ENCODE assay signal across 9 mouse cellular contexts in genomic region chr10:93485055-93485691, GRCm38 (mm10). TPM values are rescaled to one million over a fixed set of nuclear protein-coding genes. Genes with fewer than 3 reads are reported as not detected.
DNase-seq lines count a peak whose midpoint lies in the region; ATAC-seq and TF ChIP-seq lines count a peak whose summit lies in the region.
"Had no signal": no experiment of that assay in that cellular context is flagged by ENCODE, and none has a peak within 500 bp of the region (broad histone marks: within the 10 kb centered on the region; RNA-seq: fewer than 3 reads in every experiment).

No protein-coding gene starts in this region.

- 77% methylated on average over 8 of the region's 8 CpGs for WGBS in heart, embryonic 11.5 days (ENCODE audit: insufficient replicate concordance)
- 83% methylated on average over 8 of the region's 8 CpGs for WGBS in limb, embryonic 14.5 days
- WGBS in neural tube, embryonic 14.5 days = 87% methylated on average over 8 of the region's 8 CpGs

- no peak for TF ChIP-seq POLR2A in ES-Bruce4 (IDR thresholded peaks at IDR 0.05; ENCODE audit: insufficient read depth, low read length)
- TF ChIP-seq POLR2A in limb, embryonic 14.5 days (IDR thresholded peaks at IDR 0.05; ENCODE audit: borderline replicate concordance, extremely low read depth, insufficient read depth, insufficient read length) = no peak

- intact Hi-C loops in heart, postnatal 14 days (cut with DNase I) = loop anchor here (2.0 kb wide), 1 partner anchor 92 kb away; no protein-coding TSS in a partner anchor

- 0 out of 2 replicates have a peak, but pooled peaks have one; percentile 56 for ATAC-seq in heart, embryonic 11.5 days (replicated peaks; ENCODE audit: insufficient number of reproducible peaks, low FRiP score, low TSS enrichment)
- ATAC-seq in cerebellum, adult (ENCODE audit: insufficient number of reproducible peaks, low FRiP score, low TSS enrichment) = peak; percentile 87
- 0 out of 2 replicates have a peak, but pooled peaks have one; percentile 47 for ATAC-seq in limb, embryonic 14.5 days (ENCODE audit: low FRiP score, low read depth)
- ATAC-seq in neural tube, embryonic 14.5 days (ENCODE audit: low read depth) = 0 out of 2 replicates have a peak, but pooled peaks have one; percentile 44

- no peak overlapping the region for H3K27ac ChIP-seq in heart, embryonic 11.5 days (ENCODE audit: low read depth, low read length)
- H3K27ac ChIP-seq in ES-Bruce4 (ENCODE audit: insufficient read depth, low read length) = no peak overlapping the region
- no peak overlapping the region for H3K27ac ChIP-seq in limb, embryonic 14.5 days (replicated peaks; ENCODE audit: low read depth, low read length)
- H3K27ac ChIP-seq in neural tube, embryonic 14.5 days (ENCODE audit: low read depth, low read length) = no peak overlapping the region
- H3K27ac ChIP-seq: midbrain, embryonic 12.5 days had no signal

- H3K4me3 ChIP-seq in heart, embryonic 11.5 days (ENCODE audit: low read depth, low read length) = no peak overlapping the region
- no peak overlapping the region for H3K4me3 ChIP-seq in ES-Bruce4 (ENCODE audit: low read depth, low read length)
- no peak overlapping the region for H3K4me3 ChIP-seq in limb, embryonic 14.5 days (replicated peaks; ENCODE audit: low read length)
- H3K4me3 ChIP-seq in neural tube, embryonic 14.5 days (ENCODE audit: low read depth, low read length) = no peak overlapping the region
- H3K4me3 ChIP-seq: midbrain, embryonic 12.5 days had no signal

- H3K9ac ChIP-seq in heart, embryonic 11.5 days (ENCODE audit: low read depth, low read length) = no peak overlapping the region
- no peak overlapping the region for H3K9ac ChIP-seq in ES-Bruce4 (ENCODE audit: low read depth, poor library complexity, severe bottlenecking)
- H3K9ac ChIP-seq in limb, embryonic 14.5 days (ENCODE audit: low read depth, low read length, severe bottlenecking) = no peak overlapping the region
- no peak overlapping the region for H3K9ac ChIP-seq in neural tube, embryonic 14.5 days (replicated peaks; ENCODE audit: low read depth, low read length)
- H3K9ac ChIP-seq: midbrain, embryonic 12.5 days had no signal

- peak; percentile 94 for TF ChIP-seq CTCF in ES-Bruce4 (IDR thresholded peaks at IDR 0.05; ENCODE audit: low read depth, low read length)

- no peaks in the 10 kb centered on the region for H3K9me3 ChIP-seq in heart, embryonic 11.5 days (replicated peaks; ENCODE audit: control insufficient read depth, low read length)
- no peaks in the 10 kb centered on the region for H3K9me3 ChIP-seq in ES-Bruce4 (replicated peaks; ENCODE audit: control insufficient read depth, insufficient read depth, low read length, poor library complexity, severe bottlenecking)
- H3K9me3 ChIP-seq in limb, embryonic 14.5 days (ENCODE audit: control insufficient read depth, low read length) = no peaks in the 10 kb centered on the region
- no peaks in the 10 kb centered on the region for H3K9me3 ChIP-seq in neural tube, embryonic 14.5 days (ENCODE audit: control insufficient read depth, low read length)
- H3K9me3 ChIP-seq: midbrain, embryonic 12.5 days had no signal

- no peak for DNase-seq in heart, adult 9 months (ENCODE audit: low spot score in 2 of 2)
- peak; percentile 20 to 39 for DNase-seq in heart, postnatal 14 days
- DNase-seq in limb, embryonic 14.5 days (ENCODE audit: low spot score) = no peak
- no peak for DNase-seq in layer of hippocampus, adult 9-11 months

- H3K27me3 ChIP-seq in heart, embryonic 11.5 days (ENCODE audit: control insufficient read depth, insufficient read depth, low read length) = peaks cover 2% of the 10 kb centered on the region; the same call in 1 of the 2 replicates
- H3K27me3 ChIP-seq in ES-Bruce4 (ENCODE audit: control insufficient read depth, insufficient read depth, low read length, poor library complexity, severe bottlenecking) = no peaks in the 10 kb centered on the region
- no peaks in the 10 kb centered on the region for H3K27me3 ChIP-seq in limb, embryonic 14.5 days (ENCODE audit: control insufficient read depth, insufficient read depth, low read length)
- H3K27me3 ChIP-seq in neural tube, embryonic 14.5 days (ENCODE audit: control insufficient read depth, insufficient read depth, low read length) = no peaks in the 10 kb centered on the region

- H3K4me2 ChIP-seq in heart, embryonic 11.5 days = no peak overlapping the region
- H3K4me2 ChIP-seq in limb, embryonic 14.5 days (replicated peaks; ENCODE audit: low read depth, low read length, severe bottlenecking) = no peak overlapping the region
- no peak overlapping the region for H3K4me2 ChIP-seq in neural tube, embryonic 14.5 days (ENCODE audit: low read depth, low read length)
- H3K4me2 ChIP-seq: midbrain, embryonic 12.5 days had no signal

- H3K4me1 ChIP-seq in heart, embryonic 11.5 days (ENCODE audit: control insufficient read depth, insufficient read depth, low read length) = no peaks in the 10 kb centered on the region
- peaks cover 3% of the 10 kb centered on the region for H3K4me1 ChIP-seq in ES-Bruce4 (ENCODE audit: control insufficient read depth, insufficient read depth, low read length)
- no peaks in the 10 kb centered on the region for H3K4me1 ChIP-seq in limb, embryonic 14.5 days (ENCODE audit: control insufficient read depth, insufficient read depth, low read length)
- no peaks in the 10 kb centered on the region for H3K4me1 ChIP-seq in neural tube, embryonic 14.5 days (ENCODE audit: control insufficient read depth, insufficient read depth, low read length)

- peaks cover 16% of the 10 kb centered on the region for H3K36me3 ChIP-seq in heart, embryonic 11.5 days (ENCODE audit: control insufficient read depth, insufficient read depth, low read length)
- peaks cover 12% of the 10 kb centered on the region for H3K36me3 ChIP-seq in ES-Bruce4 (ENCODE audit: control insufficient read depth, insufficient read depth, low read length, poor library complexity, severe bottlenecking)
- H3K36me3 ChIP-seq in limb, embryonic 14.5 days (ENCODE audit: control insufficient read depth, insufficient read depth, low read length) = peaks cover 50% of the 10 kb centered on the region
- peaks cover 21% of the 10 kb centered on the region for H3K36me3 ChIP-seq in neural tube, embryonic 14.5 days (ENCODE audit: control insufficient read depth, insufficient read depth, low read length)

- no peak for TF ChIP-seq EP300 in ES-Bruce4 (IDR thresholded peaks at IDR 0.05; ENCODE audit: insufficient read depth, low read depth, low read length)

RNA-seq across cellular contexts. Expression of gene Hal, which starts 3.4 kb away (rescaled TPM):
- not detected in 2 replicates for polyA plus RNA-seq in heart, embryonic 11.5 days (2014; fragmentation: Nextera tagmentation; extraction: Ambion mirVana)
- 1.2 and 1.6 TPM in 2 replicates for polyA plus RNA-seq in ES-Bruce4 (2011; ENCODE audit: insufficient read depth, insufficient read length, low read depth, missing spikeins)
- under 1 TPM; 0.38 to 0.44 TPM for total RNA-seq in heart, postnatal 14 days (2021)
- polyA plus RNA-seq in limb, embryonic 14.5 days (2012; rRNA removed) = 0.03 and 0.09 TPM in 2 replicates
- polyA plus RNA-seq in limb, embryonic 14.5 days (2014; fragmentation: Nextera tagmentation; extraction: Ambion mirVana) = 0.15 and 0.17 TPM in 2 replicates
- 0.05 TPM in 1 of 2 replicates, not detected in the other for polyA plus RNA-seq in neural tube, embryonic 14.5 days (2014; fragmentation: Nextera tagmentation; extraction: Ambion mirVana)
- polyA plus RNA-seq: midbrain, embryonic 12.5 days had no signal

RNA-seq across cellular contexts. Expression of gene Lta4h, which starts 32.0 kb away (rescaled TPM):
- 274 and 286 TPM in 2 replicates for polyA plus RNA-seq in heart, embryonic 11.5 days (2014; fragmentation: Nextera tagmentation; extraction: Ambion mirVana)
- 53.6 and 60.7 TPM in 2 replicates for polyA plus RNA-seq in ES-Bruce4 (2011; ENCODE audit: insufficient read depth, insufficient read length, low read depth, missing spikeins)
- 10 to 100 TPM; 41.6 to 46.0 TPM for total RNA-seq in heart, postnatal 14 days (2021)
- 136 and 156 TPM in 2 replicates for polyA plus RNA-seq in limb, embryonic 14.5 days (2012; rRNA removed)
- 193 and 198 TPM in 2 replicates for polyA plus RNA-seq in limb, embryonic 14.5 days (2014; fragmentation: Nextera tagmentation; extraction: Ambion mirVana)
- polyA plus RNA-seq in neural tube, embryonic 14.5 days (2014; fragmentation: Nextera tagmentation; extraction: Ambion mirVana) = 70.6 and 87.2 TPM in 2 replicates

RNA-seq across cellular contexts. Expression of gene Amdhd1, which starts 54.7 kb away (rescaled TPM):
- 0.23 and 0.24 TPM in 2 replicates for polyA plus RNA-seq in heart, embryonic 11.5 days (2014; fragmentation: Nextera tagmentation; extraction: Ambion mirVana)
- 0.37 TPM in 1 of 2 replicates, not detected in the other for polyA plus RNA-seq in ES-Bruce4 (2011; ENCODE audit: insufficient read depth, insufficient read length, low read depth, missing spikeins)
- total RNA-seq in heart, postnatal 14 days (2021) = not detected
- 0.16 and 0.20 TPM in 2 replicates for polyA plus RNA-seq in limb, embryonic 14.5 days (2012; rRNA removed)
- 0.17 and 0.32 TPM in 2 replicates for polyA plus RNA-seq in limb, embryonic 14.5 days (2014; fragmentation: Nextera tagmentation; extraction: Ambion mirVana)
- polyA plus RNA-seq in neural tube, embryonic 14.5 days (2014; fragmentation: Nextera tagmentation; extraction: Ambion mirVana) = not detected in 2 replicates
- polyA plus RNA-seq: midbrain, embryonic 12.5 days had no signal

RNA-seq across cellular contexts. Expression of gene Ccdc38, which starts 55.3 kb away (rescaled TPM):
- 0.19 and 0.21 TPM in 2 replicates for polyA plus RNA-seq in heart, embryonic 11.5 days (2014; fragmentation: Nextera tagmentation; extraction: Ambion mirVana)
- polyA plus RNA-seq in ES-Bruce4 (2011; ENCODE audit: insufficient read depth, insufficient read length, low read depth, missing spikeins) = 0.24 and 0.60 TPM in 2 replicates
- not detected for total RNA-seq in heart, postnatal 14 days (2021)
- polyA plus RNA-seq in limb, embryonic 14.5 days (2012; rRNA removed) = 0.01 and 0.03 TPM in 2 replicates
- polyA plus RNA-seq in limb, embryonic 14.5 days (2014; fragmentation: Nextera tagmentation; extraction: Ambion mirVana) = 0.35 and 0.39 TPM in 2 replicates
- polyA plus RNA-seq in neural tube, embryonic 14.5 days (2014; fragmentation: Nextera tagmentation; extraction: Ambion mirVana) = 0.29 and 0.54 TPM in 2 replicates

Comparison
In these comparisons a context has a peak if more than half of its experiments do, and no peak if none do; other contexts are left out.
1. DNase-seq: peak in heart, postnatal 14 days (2 of 2); none in heart, adult 9 months (0 of 2), limb, embryonic 14.5 days (single experiment) and layer of hippocampus, adult 9-11 months (single experiment).
2. Peak in every context shown above with its lines, with median percentiles within 50 percentile points of each other: ATAC-seq.